Mouse (Mus musculus): ENCODE data around the gene Rfx8. TPM values are rescaled to one million over a fixed set of nuclear protein-coding genes. Genes with fewer than 3 reads are reported as not detected.

Rfx8 gene
- not detected in 2 replicates for polyA plus RNA-seq (2011; ENCODE audit: insufficient read length, low read depth, missing spikeins)

- Histone ChIP-seq H3K4me1 (ENCODE audit: control insufficient read depth, insufficient read depth, low read length) (no peaks in the 10 kb centered on the region), H3K27ac (ENCODE audit: insufficient read depth, low read length) (no peak within 1 kb of the TSS), H3K4me3 (ENCODE audit: insufficient read depth, low read length) (no peak within 1 kb of the TSS)
- TF ChIP-seq CTCF (IDR thresholded peaks at IDR 0.05; ENCODE audit: borderline replicate concordance, insufficient read depth, low read length): no peak
- no peak for TF ChIP-seq POLR2A (IDR thresholded peaks at IDR 0.05; ENCODE audit: low read depth, low read length)
These were observed at the start of gene Rfx8 for GRCm38 (mm10) chr1:39720632-39721350. Gene Rfx8, minus strand, starts transcription at chr1:39720997.

- H3K4me3 ChIP-seq (ENCODE audit: insufficient read depth, low read length): no peak overlapping the region
- H3K27ac ChIP-seq (ENCODE audit: insufficient read depth, low read length): no peak overlapping the region
- no peaks in the 10 kb centered on the region for H3K4me1 ChIP-seq (ENCODE audit: control insufficient read depth, insufficient read depth, low read length)
- TF ChIP-seq CTCF (IDR thresholded peaks at IDR 0.05; ENCODE audit: borderline replicate concordance, insufficient read depth, low read length) (no peak), POLR2A (IDR thresholded peaks at IDR 0.05; ENCODE audit: low read depth, low read length) (no peak)
These were observed 49.6 kb upstream of the Rfx8 start for GRCm38 (mm10) chr1:39770436-39770835.

- TF ChIP-seq POLR2A (IDR thresholded peaks at IDR 0.05; ENCODE audit: low read depth, low read length): no peak
- no peak for TF ChIP-seq CTCF (IDR thresholded peaks at IDR 0.05; ENCODE audit: borderline replicate concordance, insufficient read depth, low read length)
These were observed 47.2 kb upstream of the Rfx8 start for GRCm38 (mm10) chr1:39768017-39768416.

GRCm38 (mm10) chr1:39765854-39766493 is 45.2 kb upstream of the Rfx8 start:
- TF ChIP-seq POLR2A (IDR thresholded peaks at IDR 0.05; ENCODE audit: low read depth, low read length) (no peak), CTCF (IDR thresholded peaks at IDR 0.05; ENCODE audit: borderline replicate concordance, insufficient read depth, low read length) (no peak)
- Histone ChIP-seq H3K4me3 (ENCODE audit: insufficient read depth, low read length) (no peak overlapping the region), H3K4me1 (ENCODE audit: control insufficient read depth, insufficient read depth, low read length) (peaks cover 5% of the 10 kb centered on the region), H3K27ac (ENCODE audit: insufficient read depth, low read length) (no peak overlapping the region)

More at GRCm38 (mm10) chr1:39768017-39768416, 47.2 kb upstream of the Rfx8 start:
- H3K4me1 ChIP-seq (ENCODE audit: control insufficient read depth, insufficient read depth, low read length): no peaks in the 10 kb centered on the region
- H3K27ac ChIP-seq (ENCODE audit: insufficient read depth, low read length): no peak overlapping the region
- no peak overlapping the region for H3K4me3 ChIP-seq (ENCODE audit: insufficient read depth, low read length)

GRCm38 (mm10) chr1:39762025-39762370 is 41.2 kb upstream of the Rfx8 start:
- peak; percentile 44; the same call in 1 of the 2 replicates for TF ChIP-seq POLR2A (IDR thresholded peaks at IDR 0.05; ENCODE audit: low read depth, low read length)
- no peak for TF ChIP-seq CTCF (IDR thresholded peaks at IDR 0.05; ENCODE audit: borderline replicate concordance, insufficient read depth, low read length)
- peak overlapping the region; percentile 99 for H3K27ac ChIP-seq (ENCODE audit: insufficient read depth, low read length)
- H3K4me3 ChIP-seq (ENCODE audit: insufficient read depth, low read length): 0 out of 2 replicates have a peak overlapping the region, but pooled peaks have one; percentile 8

GRCm38 (mm10) chr1:39761211-39762024 is 40.6 kb upstream of the Rfx8 start:
- H3K4me3 ChIP-seq (ENCODE audit: insufficient read depth, low read length): 0 out of 2 replicates have a peak overlapping the region, but pooled peaks have one; percentile 8
- peaks cover 24% of the 10 kb centered on the region for H3K4me1 ChIP-seq (ENCODE audit: control insufficient read depth, insufficient read depth, low read length)
- peak overlapping the region; percentile 99 for H3K27ac ChIP-seq (ENCODE audit: insufficient read depth, low read length)
- peak; percentile 55; the same call in 1 of the 2 replicates for TF ChIP-seq CTCF (IDR thresholded peaks at IDR 0.05; ENCODE audit: borderline replicate concordance, insufficient read depth, low read length)
- peak; percentile 20; the same call in 1 of the 2 replicates for TF ChIP-seq POLR2A (IDR thresholded peaks at IDR 0.05; ENCODE audit: low read depth, low read length)

More at GRCm38 (mm10) chr1:39762025-39762370, 41.2 kb upstream of the Rfx8 start:
- H3K4me1 ChIP-seq (ENCODE audit: control insufficient read depth, insufficient read depth, low read length): peaks cover 24% of the 10 kb centered on the region

GRCm38 (mm10) chr1:39760181-39760715 is 39.5 kb upstream of the Rfx8 start:
- TF ChIP-seq POLR2A (IDR thresholded peaks at IDR 0.05; ENCODE audit: low read depth, low read length) (no peak), CTCF (IDR thresholded peaks at IDR 0.05; ENCODE audit: borderline replicate concordance, insufficient read depth, low read length) (no peak)
- Histone ChIP-seq H3K4me1 (ENCODE audit: control insufficient read depth, insufficient read depth, low read length) (peaks cover 24% of the 10 kb centered on the region), H3K4me3 (ENCODE audit: insufficient read depth, low read length) (no peak overlapping the region), H3K27ac (ENCODE audit: insufficient read depth, low read length) (peak overlapping the region; percentile 86)

GRCm38 (mm10) chr1:39759231-39760175 is 38.7 kb upstream of the Rfx8 start:
- peak overlapping the region; percentile 86 for H3K27ac ChIP-seq (ENCODE audit: insufficient read depth, low read length)
- TF ChIP-seq CTCF (IDR thresholded peaks at IDR 0.05; ENCODE audit: borderline replicate concordance, insufficient read depth, low read length) (no peak), POLR2A (IDR thresholded peaks at IDR 0.05; ENCODE audit: low read depth, low read length) (0 out of 2 replicates have a peak, but pooled peaks have one; percentile 6)
- H3K4me1 ChIP-seq (ENCODE audit: control insufficient read depth, insufficient read depth, low read length): peaks cover 24% of the 10 kb centered on the region
- no peak overlapping the region for H3K4me3 ChIP-seq (ENCODE audit: insufficient read depth, low read length)
